Mouse (Mus musculus): ENCODE measurements around the gene Atxn7l3.

Atxn7l3 gene

DNA sequence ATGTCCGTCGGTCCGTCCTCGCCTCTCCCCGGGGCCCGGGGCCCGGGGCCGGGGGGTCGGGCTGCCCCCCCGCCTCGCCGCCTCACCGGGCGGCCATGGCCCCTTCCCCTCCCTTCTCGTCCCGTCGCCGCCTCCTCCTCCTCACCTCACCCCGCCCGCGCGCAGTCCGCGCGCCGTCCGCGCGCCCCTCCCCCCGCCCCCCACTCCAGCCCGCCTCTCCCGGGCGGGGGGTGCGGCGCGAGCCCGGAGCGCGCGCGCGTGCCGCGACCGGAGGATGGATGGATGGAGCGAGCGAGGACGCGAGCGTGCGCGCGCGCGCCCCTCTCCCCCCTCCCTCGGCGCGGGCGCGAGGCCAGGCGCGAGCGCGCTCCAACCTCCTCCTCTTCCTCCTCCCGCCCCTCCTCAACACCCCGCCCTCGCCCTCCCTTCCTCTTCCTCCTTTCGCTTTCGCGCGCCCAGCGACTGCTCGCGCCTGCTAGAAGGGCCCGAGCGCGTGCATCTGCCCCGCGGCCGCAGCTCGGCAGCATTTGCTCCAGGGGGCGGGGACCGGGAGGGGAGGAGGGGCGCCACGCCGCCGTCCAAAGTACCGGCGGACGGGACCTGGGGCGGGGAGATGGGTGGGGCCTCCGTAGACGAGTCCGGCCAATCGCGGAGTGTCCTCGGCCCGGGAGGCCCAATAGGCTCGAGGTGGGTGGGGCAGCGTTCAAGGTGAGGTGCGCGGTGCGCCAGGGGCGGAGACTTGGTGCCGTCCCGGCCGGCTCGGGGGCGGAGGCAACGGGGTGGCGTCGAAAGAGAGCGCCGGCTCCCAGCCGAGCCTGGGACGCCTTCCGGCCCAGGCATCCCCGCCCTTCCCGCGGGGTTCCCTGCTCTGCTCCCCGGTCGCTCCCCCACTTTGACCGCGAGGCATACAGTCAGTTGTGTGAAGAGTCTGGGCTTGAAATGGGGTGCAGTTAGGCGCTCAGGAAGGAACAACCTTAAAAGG, at the start of gene Atxn7l3:
TSS of gene Atxn7l3 (minus strand) at position 141 of the 982 bp plus-strand sequence.
- DNase-seq, result peak; percentile 99

DNA sequence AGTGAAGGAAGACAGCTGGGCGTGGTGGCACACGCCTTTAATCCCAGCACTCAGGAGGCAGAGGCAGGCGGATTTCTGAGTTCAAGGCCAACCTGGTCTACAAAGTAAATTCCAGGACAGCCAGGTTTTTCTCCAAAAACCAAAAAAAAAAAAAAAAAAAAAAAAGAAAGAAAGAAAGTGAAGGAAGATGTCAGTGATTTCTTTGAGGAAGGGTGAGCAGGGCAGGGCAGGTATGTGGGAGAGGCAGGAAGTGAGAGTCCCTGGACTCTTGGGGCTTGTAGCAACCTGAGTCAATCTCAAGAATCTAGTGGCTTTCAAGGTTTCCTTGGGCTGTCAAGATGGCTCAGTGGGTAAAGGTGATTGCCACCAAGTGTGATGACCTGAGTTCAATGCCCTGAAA, 48.0 kb upstream of the Atxn7l3 start:
- DNase-seq, result no peak

DNA sequence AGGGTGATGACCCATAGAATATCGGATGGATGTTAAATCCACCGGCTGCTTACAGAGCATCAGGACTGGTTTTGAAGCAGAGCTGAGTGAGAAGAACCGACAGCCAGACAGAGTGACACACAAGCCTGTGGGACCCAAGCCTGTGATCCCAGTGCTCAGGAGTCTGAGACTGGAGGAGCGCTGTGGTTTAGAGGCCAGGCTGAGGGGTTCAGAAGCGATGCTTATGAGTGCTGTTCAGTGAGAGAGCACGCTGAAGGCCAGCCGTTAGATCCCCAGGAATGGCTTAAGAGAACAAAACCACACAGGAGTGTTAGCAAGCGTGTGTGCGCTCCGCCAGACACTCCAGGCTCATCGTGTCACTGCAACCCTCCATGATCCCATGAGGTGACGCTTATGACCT, 46.3 kb upstream of the Atxn7l3 start:
- DNase-seq, result no peak

DNA sequence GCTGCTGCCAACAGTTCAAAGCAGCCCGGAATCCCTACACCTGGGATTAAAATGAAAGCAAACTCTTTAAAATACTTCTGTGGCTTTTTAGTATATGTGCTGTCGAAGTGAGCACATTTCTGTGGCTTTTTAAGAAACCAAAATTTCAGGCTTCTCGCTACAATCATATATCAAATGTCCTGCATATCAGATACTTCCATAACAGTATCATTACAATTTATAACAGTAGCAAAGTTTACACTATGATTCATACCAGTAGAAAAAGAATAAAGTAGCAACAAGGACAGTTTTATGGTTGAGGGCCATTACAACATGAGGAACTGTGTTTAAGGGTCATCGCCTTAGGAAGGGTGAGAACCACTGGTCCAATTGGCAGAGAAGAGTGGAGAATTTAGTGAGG, 44.7 kb upstream of the Atxn7l3 start:
- no peak for DNase-seq

GRCm38 (mm10) chr11:102339624-102340023, 43.2 kb upstream of the Atxn7l3 start:
- DNase-seq, result peak in 1 of 2 experiments; percentile 21

GRCm38 (mm10) chr11:102339195-102339594, 42.8 kb upstream of the Atxn7l3 start:
- DNase-seq, result peak; percentile 60 to 81

- peak; percentile 93 to 95 for DNase-seq
Observed at GRCm38 (mm10) chr11:102338561-102338960, 42.1 kb upstream of the Atxn7l3 start.

GRCm38 (mm10) chr11:102337921-102338320, 41.5 kb upstream of the Atxn7l3 start:
- no peak for DNase-seq

- no peak for DNase-seq
Observed at GRCm38 (mm10) chr11:102336191-102336590, 39.8 kb upstream of the Atxn7l3 start.

DNA sequence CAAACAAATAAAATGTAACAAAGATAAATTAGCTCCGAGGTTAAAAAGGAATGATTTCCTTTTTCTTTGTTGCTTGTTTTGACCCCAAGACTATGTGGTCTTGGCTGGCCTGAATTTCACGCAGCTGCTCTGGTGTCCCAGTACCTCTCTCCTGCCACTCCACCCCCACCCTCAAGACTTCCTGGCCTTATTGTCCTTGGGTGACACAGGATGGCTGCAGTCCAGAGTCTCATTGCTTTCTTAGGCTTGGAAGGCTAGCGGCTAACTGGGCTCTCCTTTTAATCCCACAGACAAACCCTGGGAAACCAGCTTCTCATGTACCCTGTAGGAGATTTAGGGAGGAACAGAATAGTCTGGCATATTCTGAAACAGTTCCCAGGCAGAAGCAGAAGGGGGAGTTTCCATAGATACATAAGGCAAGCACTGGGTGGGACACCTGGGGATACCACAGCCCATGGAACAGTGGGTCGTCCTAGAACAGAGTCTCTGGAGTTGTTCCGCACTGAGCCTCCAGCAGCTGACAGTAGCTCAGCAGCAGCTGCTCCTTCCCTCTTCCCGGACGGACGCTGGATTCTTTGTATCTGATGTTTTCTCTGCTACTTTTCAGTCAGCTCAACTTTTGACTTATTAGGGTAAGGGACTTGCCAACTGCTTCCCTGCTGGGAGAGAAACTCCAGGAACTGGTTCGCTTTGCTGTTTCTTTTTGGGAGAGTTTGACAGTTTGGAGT, 38.7 kb upstream of the Atxn7l3 start:
- DNase-seq, result peak; percentile 56 to 63

DNA sequence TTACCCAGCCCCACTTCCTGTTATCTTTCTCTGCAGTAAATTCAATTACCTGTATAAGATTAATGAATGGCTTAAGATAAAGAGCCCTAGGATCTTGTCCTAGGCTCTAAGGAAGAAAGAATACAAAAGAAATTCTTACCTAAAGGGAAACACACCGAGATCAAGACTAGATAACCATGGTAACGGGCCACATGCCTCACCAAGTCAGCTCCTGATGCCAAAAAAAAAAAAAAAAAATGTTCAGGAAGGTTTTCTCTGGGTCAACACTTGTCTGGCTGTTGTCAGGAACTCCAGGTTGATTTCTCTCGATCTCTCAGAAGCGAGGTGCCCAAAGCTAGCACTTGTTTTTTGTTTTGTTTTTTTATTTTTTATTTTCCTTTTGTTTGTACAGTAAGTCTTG, 37.6 kb upstream of the Atxn7l3 start:
- DNase-seq, result no peak

DNA sequence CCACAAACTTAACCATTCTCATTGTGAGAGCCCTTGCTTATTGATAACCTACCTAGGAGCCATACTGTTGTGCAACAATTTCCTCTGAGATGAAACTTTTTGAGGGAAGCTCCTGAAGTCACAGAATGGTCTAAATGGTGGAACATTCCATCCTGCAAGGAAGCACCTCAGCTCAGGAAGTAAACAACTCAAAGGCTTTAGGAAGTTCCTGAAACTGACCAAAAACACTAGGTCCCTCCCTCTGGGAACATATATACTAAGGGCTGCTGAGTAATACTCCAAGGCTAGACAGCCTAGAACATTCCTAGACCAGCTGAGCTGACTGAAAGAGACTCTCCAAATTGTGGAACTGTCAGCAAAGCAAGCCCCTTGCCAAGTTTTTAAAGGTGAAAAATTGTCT, 36.6 kb upstream of the Atxn7l3 start:
- DNase-seq, result no peak

DNA sequence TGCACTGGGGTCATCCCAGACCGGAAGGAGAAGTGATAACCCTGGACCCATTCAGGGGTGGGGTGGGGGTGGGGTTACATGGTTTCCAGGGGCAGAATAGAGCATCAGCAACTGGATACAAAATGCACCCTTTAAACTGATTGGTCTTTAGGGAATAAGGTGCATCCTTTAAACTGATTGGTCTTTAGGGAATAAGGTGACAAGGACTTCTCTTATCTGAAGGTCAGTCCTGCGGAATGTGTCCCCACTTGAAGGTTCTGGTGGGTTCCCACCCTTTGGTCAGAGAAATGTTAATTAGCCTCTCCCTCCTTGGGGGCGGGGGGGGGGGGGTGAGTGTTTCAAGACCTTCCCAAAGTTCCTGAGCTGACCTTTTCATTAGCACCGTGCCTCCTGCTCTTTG, 35.4 kb upstream of the Atxn7l3 start:
- no peak for DNase-seq

GRCm38 (mm10) chr11:102330039-102330438, 33.6 kb upstream of the Atxn7l3 start:
- no peak for DNase-seq

DNA sequence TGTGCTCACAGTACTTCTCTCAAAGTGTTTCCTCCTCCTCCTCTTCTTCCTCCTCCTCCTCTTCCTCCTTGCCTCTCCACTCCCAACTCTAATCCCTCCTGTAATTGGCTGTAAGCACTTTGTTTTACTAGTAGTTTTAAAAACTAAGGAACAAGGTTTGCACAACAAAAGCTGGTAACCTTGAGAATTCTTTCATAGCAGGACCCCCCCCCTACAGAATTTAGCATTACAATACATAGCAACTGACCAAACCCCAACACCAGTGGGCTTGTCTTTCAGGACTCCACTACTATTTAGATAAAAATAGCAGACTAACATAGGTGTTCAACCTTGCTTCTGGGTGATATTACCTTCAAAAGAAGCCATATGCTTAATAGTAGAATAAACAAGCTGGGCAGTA, 33.1 kb upstream of the Atxn7l3 start:
- DNase-seq, result no peak

DNA sequence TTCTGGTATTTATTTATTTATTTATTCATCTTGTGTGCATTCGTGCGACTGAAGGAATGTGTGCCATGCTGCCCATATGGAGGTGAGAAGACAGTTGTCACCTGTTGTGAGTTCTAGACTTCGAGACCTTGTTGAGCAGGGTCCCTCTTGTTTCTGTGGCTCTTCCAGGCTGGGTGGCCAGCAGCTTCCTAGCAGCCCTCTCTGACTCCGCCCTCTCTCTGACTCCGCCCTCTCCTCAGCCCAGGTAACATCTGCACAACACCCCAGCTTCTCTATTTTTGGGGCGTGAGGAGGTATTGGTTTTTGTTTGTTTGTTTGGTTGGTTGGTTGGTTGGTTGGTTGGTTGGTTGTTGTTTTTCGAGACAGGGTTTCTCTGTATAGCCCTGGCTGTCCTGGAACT, 31.4 kb upstream of the Atxn7l3 start:
- no peak for DNase-seq

DNA sequence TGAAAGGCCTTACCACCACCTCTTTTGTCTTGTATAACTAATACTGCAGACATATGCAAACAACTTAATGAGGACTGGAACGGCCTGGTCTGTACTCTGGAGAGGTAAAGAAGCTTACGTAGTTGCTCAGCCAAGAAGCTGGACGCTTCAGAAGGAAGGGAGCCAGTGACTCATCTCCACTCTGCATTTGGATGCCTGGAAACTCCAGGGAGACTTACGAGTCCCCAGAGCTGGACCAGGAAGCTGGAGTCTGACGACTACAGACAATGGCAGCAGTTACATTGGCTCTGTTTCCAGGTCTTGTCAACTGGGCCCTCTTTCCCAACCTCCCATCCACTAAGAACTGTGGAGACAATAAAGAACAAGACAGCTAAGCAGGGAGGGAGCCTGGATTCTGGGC, 30.8 kb upstream of the Atxn7l3 start:
- no peak for DNase-seq

- DNase-seq, result no peak
Observed at GRCm38 (mm10) chr11:102323516-102323915, 27.1 kb upstream of the Atxn7l3 start.

- no peak for DNase-seq
Observed at GRCm38 (mm10) chr11:102321931-102322330, 25.5 kb upstream of the Atxn7l3 start.

DNA sequence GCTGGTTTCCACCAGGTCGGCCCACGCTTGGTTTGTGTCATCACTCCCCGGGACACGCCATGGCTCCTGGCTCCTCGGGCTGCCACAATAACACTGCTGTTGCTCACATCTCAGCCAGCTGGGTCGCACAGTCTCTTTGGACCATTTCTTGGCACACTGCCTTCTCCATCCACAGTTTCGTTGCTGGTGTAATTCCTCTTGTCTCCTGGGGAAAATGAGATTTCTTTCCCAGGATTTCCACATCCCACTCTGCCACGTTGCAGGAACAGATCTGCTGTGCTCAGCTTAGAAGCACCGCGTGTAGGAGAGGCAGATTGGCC, 24.2 kb upstream of the Atxn7l3 start:
- peak; percentile 70 to 71 for DNase-seq

DNA sequence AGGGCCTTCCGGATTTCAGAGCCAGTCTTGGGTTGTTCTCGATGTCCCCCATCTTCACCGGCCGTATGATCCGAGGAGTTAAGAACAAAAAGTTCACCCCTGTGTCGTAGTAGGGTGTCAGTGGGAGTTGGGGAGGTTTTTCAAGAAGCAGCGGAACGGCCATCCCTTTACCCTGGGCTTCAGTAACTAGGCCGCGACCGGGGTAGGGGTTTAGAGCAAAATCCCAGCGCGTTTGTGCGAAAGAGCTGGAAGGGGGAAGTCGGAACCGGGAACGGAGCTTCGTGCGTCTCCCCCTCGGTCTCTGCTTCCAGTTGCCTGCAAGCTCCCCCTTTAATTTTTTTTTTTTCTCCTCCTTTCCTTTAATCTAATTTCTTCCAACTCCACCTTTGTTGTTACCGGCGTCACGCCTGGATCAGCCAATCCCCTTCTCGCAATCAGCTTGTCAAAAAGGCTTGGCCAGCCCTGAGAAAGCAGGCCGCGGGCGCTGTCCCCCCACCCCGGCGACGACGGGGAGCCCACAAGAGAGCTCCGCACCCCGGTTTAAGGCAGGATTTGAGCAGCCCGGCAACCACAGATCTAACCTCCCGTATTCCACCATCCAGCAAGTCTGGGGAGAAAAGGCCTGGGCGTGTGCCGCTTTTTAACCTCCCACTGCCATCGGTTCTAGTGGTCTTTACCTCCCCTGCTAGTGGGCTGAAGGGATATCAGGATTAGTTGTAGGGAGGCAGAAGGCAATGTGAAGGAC, 23.7 kb upstream of the Atxn7l3 start:
- peak; percentile 90 to 92 for DNase-seq

DNA sequence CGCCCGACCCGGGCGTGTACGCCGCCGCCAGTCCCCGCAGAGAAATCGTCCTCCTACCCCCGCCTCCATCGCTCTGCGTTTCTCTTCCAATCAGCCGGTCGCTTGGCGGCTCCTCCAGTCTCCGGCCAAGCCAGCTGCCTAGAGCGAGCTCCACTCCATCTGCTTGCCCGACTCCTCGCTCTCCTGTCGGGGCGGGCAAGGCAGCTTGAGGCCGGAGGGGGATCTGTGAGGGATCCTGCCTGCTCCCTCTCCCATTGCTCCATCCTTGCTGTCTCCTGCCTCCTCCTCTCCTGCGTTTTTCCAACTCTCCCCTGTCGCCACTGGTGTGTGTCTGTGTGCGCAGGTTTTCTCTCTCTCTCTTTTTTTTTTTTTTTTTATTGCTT, 23.0 kb upstream of the Atxn7l3 start, which contains the start of gene Ubtf:
TSS of gene Ubtf (minus strand) at position 333 of the 383 bp plus-strand sequence.
- DNase-seq, result peak; percentile 84 to 88
